Mouse (Mus musculus) stomach, embryonic 15.5 days (tissue): ENCODE results near the gene Gm10283. TPM values are rescaled to one million over a fixed set of nuclear protein-coding genes. Genes with fewer than 3 reads are reported as not detected.

Source experiments
- ATAC-seq: fragments of 200-750 bp; cut with Nextera tagmentation; 2 replicates; pipeline ENCODE4 v1.8.0; 2017; ENCODE audit warnings: low read depth, moderate number of reproducible peaks, moderate TSS enrichment; ENCODE audit not compliant: insufficient read depth, low FRiP score
- H3K27ac ChIP-seq: fragments of 300-500 bp; sonication (generic); 2 replicates; pipeline ENCODE4 v1.5.1; 2015; ENCODE audit warnings: mild to moderate bottlenecking, inconsistent platforms
- H3K27me3 ChIP-seq: fragments of 300-500 bp; sonication (generic); replicated peaks from 2 replicates; pipeline ENCODE4 v1.6.1; 2015; ENCODE audit warnings: inconsistent platforms
- H3K36me3 ChIP-seq: fragments of 300-500 bp; sonication (generic); 2 replicates; pipeline ENCODE4 v1.6.1; 2015; ENCODE audit warnings: inconsistent platforms
- H3K4me1 ChIP-seq: fragments of 300-500 bp; sonication (generic); 2 replicates; pipeline ENCODE4 v1.6.1; 2015; ENCODE audit warnings: inconsistent platforms
- H3K4me2 ChIP-seq: fragments of 300-500 bp; sonication (generic); 2 replicates; pipeline ENCODE4 v1.6.1; 2015; ENCODE audit warnings: mild to moderate bottlenecking, inconsistent platforms
- H3K4me3 ChIP-seq: fragments of 300-500 bp; sonication (generic); replicated peaks from 2 replicates; pipeline ENCODE4 v1.5.1; 2015; ENCODE audit warnings: inconsistent platforms
- H3K9ac ChIP-seq: fragments of 300-500 bp; sonication (generic); 2 replicates; pipeline ENCODE4 v1.6.1; 2015; ENCODE audit warnings: inconsistent platforms
- H3K9me3 ChIP-seq: fragments of 300-500 bp; sonication (generic); 2 replicates; pipeline ENCODE4 v1.6.1; 2016; ENCODE audit warnings: inconsistent platforms
- WGBS: fragments of 180-500 bp; shearing (Covaris S2); methylation state at CpG from one replicate; pipeline ENCODE4 v1.1.7; 2015; 5-methylcytosine and 5-hydroxymethylcytosine counted together
- polyA plus RNA-seq: library from polyadenylated mRNA; unstranded; fragments of >200 nt; fragmentation: Nextera tagmentation; extraction: Ambion mirVana; gene quantifications from 2 replicates; pipeline ENCODE4 v1.2.1, GENCODE M21; 2015

The Gm10283 gene
- polyA plus RNA-seq, 1 experiment from 2014 or later = not detected

- H3K4me3 ChIP-seq = no peak overlapping the region
- H3K4me2 ChIP-seq = no peak overlapping the region
- H3K4me1 ChIP-seq = no peaks in the 10 kb centered on the region
- H3K27ac ChIP-seq = no peak overlapping the region
- no peaks in the 10 kb centered on the region for H3K9me3 ChIP-seq
- 48% methylated on average over 3 of the region's 3 CpGs for WGBS
- no peaks in the 10 kb centered on the region for H3K36me3 ChIP-seq
- ATAC-seq = no peak
- no peak overlapping the region for H3K9ac ChIP-seq
- no peaks in the 10 kb centered on the region for H3K27me3 ChIP-seq
These were observed 64.4 kb downstream of the Gm10283 start for GRCm38 (mm10) chr8:60438557-60438956.

- WGBS = 84% methylated on average over 3 of the region's 3 CpGs
- Histone ChIP-seq H3K4me2 (no peak overlapping the region), H3K4me1 (no peaks in the 10 kb centered on the region), H3K4me3 (no peak overlapping the region), H3K9ac (no peak overlapping the region), H3K36me3 (no peaks in the 10 kb centered on the region), H3K27ac (no peak overlapping the region), H3K27me3 (no peaks in the 10 kb centered on the region), H3K9me3 (no peaks in the 10 kb centered on the region)
- no peak for ATAC-seq
These were observed 66.1 kb downstream of the Gm10283 start for GRCm38 (mm10) chr8:60436872-60437271.

- H3K4me3 ChIP-seq = no peak overlapping the region
- no peak overlapping the region for H3K4me2 ChIP-seq
- 95% methylated on average over 5 of the region's 5 CpGs for WGBS
- no peaks in the 10 kb centered on the region for H3K36me3 ChIP-seq
- no peaks in the 10 kb centered on the region for H3K27me3 ChIP-seq
- no peaks in the 10 kb centered on the region for H3K4me1 ChIP-seq
- no peak for ATAC-seq
- no peak overlapping the region for H3K9ac ChIP-seq
- no peaks in the 10 kb centered on the region for H3K9me3 ChIP-seq
- H3K27ac ChIP-seq = no peak overlapping the region
These were observed 70.3 kb downstream of the Gm10283 start for GRCm38 (mm10) chr8:60432649-60433048.

- no peak overlapping the region for H3K27ac ChIP-seq
- ATAC-seq = no peak
- 80% methylated on average over 8 of the region's 8 CpGs for WGBS
- H3K4me1 ChIP-seq = no peaks in the 10 kb centered on the region
- H3K4me2 ChIP-seq = no peak overlapping the region
- H3K36me3 ChIP-seq = no peaks in the 10 kb centered on the region
- no peaks in the 10 kb centered on the region for H3K9me3 ChIP-seq
- H3K27me3 ChIP-seq = no peaks in the 10 kb centered on the region
- no peak overlapping the region for H3K4me3 ChIP-seq
- no peak overlapping the region for H3K9ac ChIP-seq
These were observed 96.6 kb downstream of the Gm10283 start for GRCm38 (mm10) chr8:60406358-60406757.

- Histone ChIP-seq H3K36me3 (no peaks in the 10 kb centered on the region), H3K27me3 (no peaks in the 10 kb centered on the region), H3K4me1 (no peaks in the 10 kb centered on the region), H3K4me3 (no peak overlapping the region), H3K4me2 (no peak overlapping the region), H3K9me3 (no peaks in the 10 kb centered on the region), H3K9ac (no peak overlapping the region), H3K27ac (no peak overlapping the region)
- no peak for ATAC-seq
- WGBS = 46% methylated on average over 6 of the region's 6 CpGs
These were observed 97.9 kb downstream of the Gm10283 start for GRCm38 (mm10) chr8:60404994-60405548.

GRCm38 (mm10) chr8:60393675-60394074 is 109.3 kb downstream of the Gm10283 start:
- no peaks in the 10 kb centered on the region for H3K27me3 ChIP-seq
- WGBS = 73% methylated on average over 4 of the region's 4 CpGs
- H3K9me3 ChIP-seq = no peaks in the 10 kb centered on the region
- no peak overlapping the region for H3K27ac ChIP-seq
- no peak for ATAC-seq
- H3K9ac ChIP-seq = no peak overlapping the region
- no peak overlapping the region for H3K4me3 ChIP-seq
- H3K4me2 ChIP-seq = no peak overlapping the region
- no peaks in the 10 kb centered on the region for H3K4me1 ChIP-seq
- no peaks in the 10 kb centered on the region for H3K36me3 ChIP-seq

GRCm38 (mm10) chr8:60386589-60386988 is 116.4 kb downstream of the Gm10283 start:
- no peaks in the 10 kb centered on the region for H3K36me3 ChIP-seq
- no peaks in the 10 kb centered on the region for H3K4me1 ChIP-seq
- H3K4me3 ChIP-seq = no peak overlapping the region
- WGBS = 75% methylated on average over 2 of the region's 2 CpGs
- H3K27me3 ChIP-seq = no peaks in the 10 kb centered on the region
- no peaks in the 10 kb centered on the region for H3K9me3 ChIP-seq
- ATAC-seq = no peak
- no peak overlapping the region for H3K9ac ChIP-seq
- no peak overlapping the region for H3K27ac ChIP-seq
- H3K4me2 ChIP-seq = no peak overlapping the region

Other genes starting within 250 kb of the Gm10283 start
- 0.61 and 0.73 TPM in 2 replicates for gene Aadat, start 2.7 kb upstream of the Gm10283 start, polyA plus RNA-seq
- gene Mfap3l, start 129.6 kb upstream of the Gm10283 start, polyA plus RNA-seq = 0.92 and 0.94 TPM in 2 replicates